Mouse (Mus musculus): ENCODE measurements around the gene Tbx2. TPM values are rescaled to one million over a fixed set of nuclear protein-coding genes. Genes with fewer than 3 reads are reported as not detected.

Gene Tbx2
- polyA plus RNA-seq, 1 experiment from 2014 or later, result 1.5 TPM

Other genes starting within 250 kb of the Tbx2 start
- not detected in 2 replicates for gene Gm11444, start 17.8 kb downstream of the Tbx2 start, polyA plus RNA-seq (2015; fragmentation: Nextera tagmentation; extraction: Ambion mirVana)
- gene Tbx4, start 53.9 kb downstream of the Tbx2 start, polyA plus RNA-seq (2015; fragmentation: Nextera tagmentation; extraction: Ambion mirVana), result 0.21 and 0.31 TPM in 2 replicates